Mouse (Mus musculus) midbrain, embryonic 16.5 days (tissue): ENCODE results near the gene Rps6ka2. TPM values are rescaled to one million over a fixed set of nuclear protein-coding genes. Genes with fewer than 3 reads are reported as not detected.
A peak's percentile ranks its signal among the peaks of the same experiment; 100 is the strongest.
"Not testable (repeated sequence)": the region's sequence is repeated elsewhere in the genome, so short reads cannot be mapped to it uniquely, and the experiment has no call there.

Experiments used
- ATAC-seq: fragments of 200-750 bp; cut with Nextera tagmentation; 2 replicates; pipeline ENCODE4 v1.8.0; 2017; ENCODE audit warnings: moderate TSS enrichment
- H3K27ac ChIP-seq: fragments of 300-500 bp; sonication (generic); 2 replicates; pipeline ENCODE4 v1.5.1; 2014; ENCODE audit warnings: mild to moderate bottlenecking, low read length, mixed read lengths
- H3K27me3 ChIP-seq: fragments of 300-500 bp; sonication (generic); 2 replicates; pipeline ENCODE4 v1.6.1; 2014; ENCODE audit warnings: low read depth, low read length, mixed read lengths; ENCODE audit not compliant: control insufficient read depth, insufficient read depth
- H3K36me3 ChIP-seq: fragments of 300-500 bp; sonication (generic); 2 replicates; pipeline ENCODE4 v1.6.1; 2014; ENCODE audit warnings: mild to moderate bottlenecking, low read length, moderate library complexity, mixed read lengths; ENCODE audit not compliant: control insufficient read depth, insufficient read depth
- H3K4me1 ChIP-seq: fragments of 300-500 bp; sonication (generic); 2 replicates; pipeline ENCODE4 v1.6.1; 2014; ENCODE audit warnings: mild to moderate bottlenecking, low read length, mixed read lengths; ENCODE audit not compliant: control insufficient read depth, insufficient read depth
- H3K4me2 ChIP-seq: fragments of 300-500 bp; sonication (generic); 2 replicates; pipeline ENCODE4 v1.6.1; 2014; ENCODE audit warnings: mild to moderate bottlenecking, low read length, mixed read lengths
- H3K4me3 ChIP-seq: fragments of 300-500 bp; sonication (generic); 2 replicates; pipeline ENCODE4 v1.5.1; 2014; ENCODE audit warnings: low read depth, mild to moderate bottlenecking, low read length, moderate library complexity, mixed read lengths
- H3K9ac ChIP-seq: fragments of 300-500 bp; sonication (generic); 2 replicates; pipeline ENCODE4 v1.6.1; 2014; ENCODE audit warnings: low read depth, low read length, mixed read lengths
- H3K9me3 ChIP-seq: fragments of 300-500 bp; sonication (generic); replicated peaks from 2 replicates; pipeline ENCODE4 v1.6.1; 2014; ENCODE audit warnings: mild to moderate bottlenecking, low read length, mixed read lengths; ENCODE audit not compliant: control insufficient read depth, poor library complexity, severe bottlenecking
- WGBS: fragments of 180-500 bp; shearing (Covaris S2); extraction: QIAGEN DNeasy Blood & Tissue Kit; methylation state at CpG from one replicate; pipeline ENCODE4 v1.1.7; 2014; 5-methylcytosine and 5-hydroxymethylcytosine counted together
- polyA plus RNA-seq: library from polyadenylated mRNA; unstranded; fragments of >200 nt; fragmentation: Nextera tagmentation; extraction: Ambion mirVana; gene quantifications from 2 replicates; pipeline ENCODE4 v1.2.1, GENCODE M21; 2015

The Rps6ka2 gene
- polyA plus RNA-seq, 1 experiment from 2014 or later = 19.6 TPM

DNA sequence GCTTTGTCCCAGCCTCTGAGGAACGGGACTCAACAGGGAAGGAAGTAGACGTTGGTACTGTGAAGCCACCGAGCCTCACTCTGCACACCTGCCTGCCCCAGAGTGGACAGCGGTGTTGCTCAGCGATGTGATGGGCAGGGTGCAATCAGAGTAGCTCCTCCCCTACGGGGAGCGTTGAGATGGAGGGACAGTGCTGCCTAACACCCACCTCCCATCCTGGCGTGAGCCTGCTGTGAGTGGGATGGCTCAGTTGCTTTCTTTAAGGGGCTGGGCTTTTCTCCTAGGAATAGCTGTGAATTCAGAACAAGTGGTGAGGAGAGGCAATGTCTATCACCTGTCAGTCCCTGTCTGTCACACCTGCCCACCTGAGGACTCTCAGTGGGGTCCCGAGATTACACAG is 12.3 kb downstream of the Rps6ka2 start:
- no peak overlapping the region for H3K4me3 ChIP-seq
- H3K9ac ChIP-seq = no peak overlapping the region
- no peaks in the 10 kb centered on the region for H3K27me3 ChIP-seq
- no peak for ATAC-seq
- no peak overlapping the region for H3K27ac ChIP-seq
- WGBS = 73% methylated on average over 9 of the region's 9 CpGs
- peaks cover 2% of the 10 kb centered on the region; the same call in 1 of the 2 replicates for H3K4me1 ChIP-seq
- H3K36me3 ChIP-seq = no peaks in the 10 kb centered on the region
- no peaks in the 10 kb centered on the region for H3K9me3 ChIP-seq
- no peak overlapping the region for H3K4me2 ChIP-seq

DNA sequence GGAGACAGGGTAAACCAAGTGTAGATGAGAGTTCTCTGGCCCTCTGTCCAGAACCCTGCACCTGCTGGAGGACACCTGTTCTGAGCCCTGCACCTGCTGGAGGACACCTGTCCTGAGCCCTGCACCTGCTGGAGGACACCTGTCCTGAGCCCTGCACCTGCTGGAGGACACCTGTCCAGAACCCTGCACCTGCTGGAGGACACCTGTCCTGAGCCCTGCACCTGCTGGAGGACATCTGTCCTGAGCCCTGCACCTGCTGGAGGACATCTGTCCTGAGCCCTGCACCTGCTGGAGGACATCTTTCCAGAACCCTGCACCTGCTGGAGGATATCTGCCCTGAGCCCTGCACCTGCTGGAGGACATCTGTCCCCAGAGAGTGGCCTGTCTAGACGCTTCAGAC is 17.1 kb downstream of the Rps6ka2 start:
- not testable (repeated sequence) for H3K9me3 ChIP-seq, ATAC-seq, H3K36me3 ChIP-seq, H3K9ac ChIP-seq, H3K27me3 ChIP-seq, H3K4me1 ChIP-seq, H3K27ac ChIP-seq, H3K4me3 ChIP-seq, H3K4me2 ChIP-seq
- WGBS = 83% methylated on average over 1 of the region's 1 CpGs

- 89% methylated on average over 3 of the region's 3 CpGs for WGBS
- no peak overlapping the region for H3K27ac ChIP-seq
- H3K9me3 ChIP-seq = no peaks in the 10 kb centered on the region
Measured at GRCm38 (mm10) chr17:7189425-7189824, 19.5 kb downstream of the Rps6ka2 start.

DNA sequence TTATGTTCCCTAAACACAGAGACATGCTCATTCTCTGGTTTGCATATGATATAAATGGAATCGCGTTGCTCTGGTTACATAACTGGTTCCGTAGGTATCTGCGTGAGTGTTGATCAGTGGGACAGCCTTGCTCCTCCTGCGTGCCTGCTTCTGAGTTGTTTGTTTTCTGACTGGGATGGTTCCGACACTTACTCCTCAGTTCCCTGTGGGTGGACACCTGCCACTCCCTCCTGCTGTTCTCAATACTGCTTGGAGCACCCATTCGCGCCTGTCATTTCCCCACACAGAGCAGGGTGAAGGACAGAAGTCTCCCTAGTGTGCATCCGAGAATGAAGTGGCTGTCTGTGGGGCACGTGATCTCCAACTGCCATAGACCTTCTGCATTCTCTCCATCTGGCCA is 20.1 kb downstream of the Rps6ka2 start:
- no peak overlapping the region for H3K9ac ChIP-seq
- no peaks in the 10 kb centered on the region for H3K4me1 ChIP-seq
- ATAC-seq = no peak
- 91% methylated on average over 10 of the region's 10 CpGs for WGBS
- no peaks in the 10 kb centered on the region for H3K36me3 ChIP-seq
- H3K4me3 ChIP-seq = no peak overlapping the region
- H3K27me3 ChIP-seq = no peaks in the 10 kb centered on the region
- no peak overlapping the region for H3K27ac ChIP-seq
- no peak overlapping the region for H3K4me2 ChIP-seq
- H3K9me3 ChIP-seq = no peaks in the 10 kb centered on the region

More at GRCm38 (mm10) chr17:7189425-7189824, 19.5 kb downstream of the Rps6ka2 start:
- H3K27me3 ChIP-seq = no peaks in the 10 kb centered on the region
- H3K4me3 ChIP-seq = no peak overlapping the region
- H3K4me1 ChIP-seq = no peaks in the 10 kb centered on the region
- H3K9ac ChIP-seq = no peak overlapping the region
- no peak for ATAC-seq
- H3K36me3 ChIP-seq = no peaks in the 10 kb centered on the region
- H3K4me2 ChIP-seq = no peak overlapping the region

GRCm38 (mm10) chr17:7194140-7194840 is 24.4 kb downstream of the Rps6ka2 start:
- no peak for ATAC-seq
- H3K4me1 ChIP-seq = peaks cover 9% of the 10 kb centered on the region
- no peaks in the 10 kb centered on the region for H3K36me3 ChIP-seq
- 95% methylated on average over 7 of the region's 7 CpGs for WGBS
- no peaks in the 10 kb centered on the region for H3K27me3 ChIP-seq
- H3K4me2 ChIP-seq = no peak overlapping the region
- no peaks in the 10 kb centered on the region for H3K9me3 ChIP-seq
- H3K27ac ChIP-seq = no peak overlapping the region
- no peak overlapping the region for H3K4me3 ChIP-seq
- H3K9ac ChIP-seq = no peak overlapping the region

DNA sequence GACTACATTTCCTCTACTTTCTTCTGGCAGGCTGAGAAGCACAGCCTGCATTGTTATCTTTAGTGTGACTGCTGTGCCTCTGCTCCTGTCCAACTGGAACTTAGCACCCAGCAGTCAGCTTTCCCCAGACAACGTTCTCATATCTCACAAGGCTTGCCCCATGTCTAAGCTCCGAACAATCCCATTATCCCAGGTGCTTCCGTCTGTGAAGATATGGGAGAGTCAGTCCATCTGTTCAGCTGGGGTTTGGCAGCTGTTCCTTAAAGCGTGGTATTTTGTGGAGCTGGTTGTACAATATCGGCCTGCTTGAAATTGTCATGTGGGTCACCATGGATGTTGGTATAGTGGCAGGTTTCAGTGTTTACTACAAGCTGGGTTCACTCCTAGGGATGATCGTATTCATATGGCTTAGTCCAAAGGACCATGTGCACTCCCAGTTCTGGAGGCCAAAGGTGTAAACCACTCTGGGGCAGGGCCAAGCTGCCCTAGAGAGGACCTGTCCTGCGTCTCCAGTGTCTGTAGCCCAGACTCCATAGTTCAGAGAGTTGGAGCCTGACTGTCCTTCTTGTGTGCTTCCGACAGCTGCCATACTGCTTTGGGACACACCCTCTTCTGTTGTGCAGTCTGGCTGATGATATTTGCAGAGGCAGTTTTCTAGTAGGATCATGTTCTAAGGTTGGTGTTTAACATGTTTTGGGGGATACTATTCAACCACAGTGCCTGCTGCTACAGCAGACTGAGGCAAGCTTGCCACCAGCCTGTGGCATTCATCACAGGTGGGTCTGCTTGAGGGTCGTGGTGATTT is 27.4 kb downstream of the Rps6ka2 start:
- ATAC-seq = no peak
- H3K4me3 ChIP-seq = no peak overlapping the region
- WGBS = 68% methylated on average over 9 of the region's 9 CpGs

GRCm38 (mm10) chr17:7204771-7205406 is 35.0 kb downstream of the Rps6ka2 start:
- H3K4me2 ChIP-seq = peak overlapping the region; percentile 8; the same call in 1 of the 2 replicates
- 33% methylated on average over 11 of the region's 11 CpGs for WGBS
- H3K4me1 ChIP-seq = peaks cover 14% of the 10 kb centered on the region
- no peak overlapping the region for H3K9ac ChIP-seq
- H3K9me3 ChIP-seq = no peaks in the 10 kb centered on the region
- H3K36me3 ChIP-seq = no peaks in the 10 kb centered on the region
- no peak overlapping the region for H3K4me3 ChIP-seq
- ATAC-seq = peak; percentile 46; the same call in 1 of the 2 replicates
- H3K27me3 ChIP-seq = no peaks in the 10 kb centered on the region
- H3K27ac ChIP-seq = peak overlapping the region; percentile 53

More for the DNA sequence above, 27.4 kb downstream of the Rps6ka2 start:
- Histone ChIP-seq H3K4me1 (peaks cover 9% of the 10 kb centered on the region), H3K27ac (no peak overlapping the region), H3K27me3 (no peaks in the 10 kb centered on the region), H3K36me3 (no peaks in the 10 kb centered on the region), H3K4me2 (no peak overlapping the region), H3K9me3 (no peaks in the 10 kb centered on the region), H3K9ac (no peak overlapping the region)

- Histone ChIP-seq H3K9ac (no peak overlapping the region), H3K9me3 (no peaks in the 10 kb centered on the region), H3K4me1 (peaks cover 14% of the 10 kb centered on the region), H3K36me3 (no peaks in the 10 kb centered on the region), H3K27ac (no peak overlapping the region), H3K4me2 (no peak overlapping the region), H3K4me3 (no peak overlapping the region), H3K27me3 (no peaks in the 10 kb centered on the region)
- ATAC-seq = no peak
- WGBS = 73% methylated on average over 6 of the region's 6 CpGs
Measured at GRCm38 (mm10) chr17:7206434-7207145, 36.7 kb downstream of the Rps6ka2 start.
